Mouse (Mus musculus): ENCODE results near the gene Hic2. TPM values are rescaled to one million over a fixed set of nuclear protein-coding genes. Genes with fewer than 3 reads are reported as not detected.

Gene Hic2
- 9.1 and 9.3 TPM in 2 replicates for polyA plus RNA-seq (2015; fragmentation: Nextera tagmentation; extraction: Ambion mirVana)

GRCm38 (mm10) chr16:17232794-17233701 is at the start of gene Hic2:
Gene Hic2 (plus strand): TSS chr16:17233572.
- WGBS = 1% methylated on average over 55 of the region's 59 CpGs
- Histone ChIP-seq H3K36me3 (no peaks in the 10 kb centered on the region), H3K9me3 (peaks cover 7% of the 10 kb centered on the region; the same call in 1 of the 2 replicates)

GRCm38 (mm10) chr16:17185475-17185874 is 47.9 kb upstream of the Hic2 start:
- H3K4me2 ChIP-seq (replicated peaks) = no peak overlapping the region
- H3K9me3 ChIP-seq = no peaks in the 10 kb centered on the region
- H3K27me3 ChIP-seq = no peaks in the 10 kb centered on the region
- H3K9ac ChIP-seq = no peak overlapping the region
- H3K36me3 ChIP-seq = peaks cover 34% of the 10 kb centered on the region
- ATAC-seq (ENCODE audit: low FRiP score, low read depth) = no peak
- no peak overlapping the region for H3K4me3 ChIP-seq
- H3K27ac ChIP-seq = no peak overlapping the region
- H3K4me1 ChIP-seq = no peaks in the 10 kb centered on the region

More at GRCm38 (mm10) chr16:17232794-17233701, at the start of gene Hic2:
- peak within 1 kb of the TSS; percentile 87 for H3K4me3 ChIP-seq
- ATAC-seq (ENCODE audit: low FRiP score, low read depth) = peak; percentile 98
- H3K4me1 ChIP-seq = peaks cover 40% of the 10 kb centered on the region
- H3K9ac ChIP-seq = peak within 1 kb of the TSS; percentile 93
- peak within 1 kb of the TSS; percentile 95 for H3K4me2 ChIP-seq (replicated peaks)
- no peaks in the 10 kb centered on the region for H3K27me3 ChIP-seq
- peak within 1 kb of the TSS; percentile 86 for H3K27ac ChIP-seq

DNA sequence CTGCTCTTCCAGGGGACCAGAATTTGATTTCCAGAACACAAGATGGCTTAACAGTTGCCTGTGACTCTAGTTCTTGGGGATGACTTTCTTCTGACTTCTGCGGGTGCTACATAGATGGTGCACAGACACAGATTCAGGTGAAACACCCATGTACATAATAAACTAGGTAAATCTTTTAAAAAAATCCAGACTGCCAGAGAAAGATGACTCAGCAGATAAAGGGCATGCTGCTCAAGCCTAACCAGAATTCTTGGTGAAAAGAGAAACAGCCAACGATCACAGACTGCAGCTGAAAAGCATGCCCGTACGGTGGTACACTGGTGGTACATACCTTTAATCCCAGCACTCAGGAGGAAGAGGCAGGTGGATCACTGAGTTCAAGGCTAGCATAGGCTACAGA is 39.5 kb upstream of the Hic2 start:
- Histone ChIP-seq H3K27ac (no peak overlapping the region), H3K27me3 (no peaks in the 10 kb centered on the region), H3K4me3 (no peak overlapping the region), H3K4me1 (no peaks in the 10 kb centered on the region; the same call in 1 of the 2 replicates), H3K9me3 (no peaks in the 10 kb centered on the region), H3K9ac (no peak overlapping the region), H3K36me3 (peaks cover 22% of the 10 kb centered on the region), H3K4me2 (replicated peaks) (no peak overlapping the region)
- ATAC-seq (ENCODE audit: low FRiP score, low read depth) = no peak
- 95% methylated on average over 4 of the region's 4 CpGs for WGBS

- 0 out of 2 replicates have a peak, but pooled peaks cover 2% of the 10 kb centered on the region for H3K9me3 ChIP-seq
- no peak for ATAC-seq (ENCODE audit: low FRiP score, low read depth)
- no peaks in the 10 kb centered on the region for H3K27me3 ChIP-seq
- peak overlapping the region; percentile 98 for H3K4me3 ChIP-seq
- peak overlapping the region; percentile 100 for H3K9ac ChIP-seq
- peaks cover 13% of the 10 kb centered on the region for H3K4me1 ChIP-seq
- H3K36me3 ChIP-seq = peaks cover 2% of the 10 kb centered on the region; the same call in 1 of the 2 replicates
- 5% methylated on average over 24 of the region's 24 CpGs for WGBS
- peak overlapping the region; percentile 86 for H3K4me2 ChIP-seq (replicated peaks)
- peak overlapping the region; percentile 76; the same call in 1 of the 2 replicates for H3K27ac ChIP-seq
Observed at GRCm38 (mm10) chr16:17200121-17200952, 33.0 kb upstream of the Hic2 start.

GRCm38 (mm10) chr16:17200953-17201707 is 32.2 kb upstream of the Hic2 start:
- peak overlapping the region; percentile 86 for H3K4me2 ChIP-seq (replicated peaks)
- H3K4me3 ChIP-seq = peak overlapping the region; percentile 98
- H3K27me3 ChIP-seq = peaks cover 3% of the 10 kb centered on the region
- H3K36me3 ChIP-seq = no peaks in the 10 kb centered on the region; the same call in 1 of the 2 replicates
- ATAC-seq (ENCODE audit: low FRiP score, low read depth) = peak; percentile 89
- WGBS = under 1% methylated on average over 72 of the region's 72 CpGs
- peak overlapping the region; percentile 76 for H3K27ac ChIP-seq
- H3K9ac ChIP-seq = peak overlapping the region; percentile 100
- H3K9me3 ChIP-seq = 0 out of 2 replicates have a peak, but pooled peaks cover 2% of the 10 kb centered on the region
- H3K4me1 ChIP-seq = peaks cover 13% of the 10 kb centered on the region

DNA sequence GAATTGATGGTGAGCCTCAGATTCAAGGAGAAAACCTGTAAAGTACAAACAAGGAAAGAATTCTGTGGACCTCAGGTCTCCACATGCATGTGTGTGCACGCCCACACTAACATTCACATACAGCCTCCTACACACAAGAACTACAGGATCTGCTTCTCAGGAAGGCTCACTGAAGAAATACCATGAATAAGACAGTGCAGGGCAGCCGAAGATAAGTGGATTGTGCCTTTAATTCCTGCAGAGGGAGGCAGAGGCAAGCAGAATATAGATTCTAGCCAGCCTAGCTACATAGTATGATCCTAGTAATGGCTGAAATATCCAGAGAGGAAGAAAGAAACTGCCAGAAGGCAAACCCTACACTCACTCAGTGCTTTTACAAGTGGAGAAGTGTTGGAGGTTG is 31.4 kb upstream of the Hic2 start:
- H3K4me3 ChIP-seq = no peak overlapping the region
- no peak overlapping the region for H3K9ac ChIP-seq
- H3K27me3 ChIP-seq = peaks cover 9% of the 10 kb centered on the region
- H3K4me1 ChIP-seq = peaks cover 13% of the 10 kb centered on the region
- 0 out of 2 replicates have a peak, but pooled peaks cover 2% of the 10 kb centered on the region for H3K9me3 ChIP-seq
- H3K4me2 ChIP-seq (replicated peaks) = 0 out of 2 replicates have a peak overlapping the region, but pooled peaks have one; percentile 86
- WGBS = 64% methylated on average over 2 of the region's 2 CpGs
- H3K36me3 ChIP-seq = no peaks in the 10 kb centered on the region; the same call in 1 of the 2 replicates
- ATAC-seq (ENCODE audit: low FRiP score, low read depth) = peak; percentile 60
- H3K27ac ChIP-seq = 0 out of 2 replicates have a peak overlapping the region, but pooled peaks have one; percentile 2

- WGBS = 91% methylated on average over 1 of the region's 1 CpGs
- H3K4me3 ChIP-seq = peak within 1 kb of the TSS; percentile 98
- 0 out of 2 replicates have a peak, but pooled peaks cover 2% of the 10 kb centered on the region for H3K9me3 ChIP-seq
- 0 out of 2 replicates have a peak within 1 kb of the TSS, but pooled peaks have one; percentile 2 for H3K27ac ChIP-seq
- ATAC-seq (ENCODE audit: low FRiP score, low read depth) = no peak
- H3K27me3 ChIP-seq = peaks cover 11% of the 10 kb centered on the region
- peaks cover 13% of the 10 kb centered on the region for H3K4me1 ChIP-seq
- peak within 1 kb of the TSS; percentile 86 for H3K4me2 ChIP-seq (replicated peaks)
- no peaks in the 10 kb centered on the region; the same call in 1 of the 2 replicates for H3K36me3 ChIP-seq
- no peak within 1 kb of the TSS; the same call in 1 of the 2 replicates for H3K9ac ChIP-seq
Observed at GRCm38 (mm10) chr16:17202549-17202948, 30.8 kb upstream of the Hic2 start, which contains the start of gene Ube2l3. Gene Ube2l3 (minus strand): TSS chr16:17202649.

DNA sequence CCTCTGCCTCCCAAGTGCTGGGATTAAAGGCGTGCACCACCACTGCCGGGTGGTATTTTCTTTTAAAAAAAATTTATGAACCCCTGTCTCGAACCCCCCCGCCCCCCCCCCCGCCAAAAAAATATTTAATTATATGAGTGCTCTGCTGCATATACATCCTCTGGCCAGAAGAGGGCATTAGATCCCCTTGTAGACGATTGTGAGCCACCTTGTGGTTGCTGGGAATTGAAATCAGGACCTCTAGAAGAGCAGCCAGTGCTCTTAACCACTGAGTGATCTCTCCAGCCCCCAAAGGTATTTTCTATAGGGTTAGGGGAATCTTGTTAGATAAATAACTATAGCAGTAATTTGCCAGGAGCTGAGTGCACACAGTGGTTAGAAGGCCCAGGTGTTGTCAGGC is 28.4 kb upstream of the Hic2 start:
- Histone ChIP-seq H3K36me3 (no peaks in the 10 kb centered on the region), H3K4me3 (no peak overlapping the region), H3K27ac (no peak overlapping the region), H3K4me1 (peaks cover 17% of the 10 kb centered on the region), H3K4me2 (replicated peaks) (no peak overlapping the region), H3K9me3 (0 out of 2 replicates have a peak, but pooled peaks cover 2% of the 10 kb centered on the region), H3K9ac (no peak overlapping the region), H3K27me3 (peaks cover 23% of the 10 kb centered on the region)
- ATAC-seq (ENCODE audit: low FRiP score, low read depth) = no peak
- 2% methylated on average over 6 of the region's 6 CpGs for WGBS

- ATAC-seq (ENCODE audit: low FRiP score, low read depth) = peak; percentile 85
- WGBS = under 1% methylated on average over 85 of the region's 85 CpGs
- Histone ChIP-seq H3K27ac (peak within 1 kb of the TSS; percentile 10; the same call in 1 of the 2 replicates), H3K9ac (peak within 1 kb of the TSS; percentile 66), H3K4me3 (peak within 1 kb of the TSS; percentile 64), H3K9me3 (0 out of 2 replicates have a peak, but pooled peaks cover 2% of the 10 kb centered on the region), H3K4me1 (peaks cover 20% of the 10 kb centered on the region), H3K27me3 (peaks cover 46% of the 10 kb centered on the region), H3K4me2 (replicated peaks) (peak within 1 kb of the TSS; percentile 99), H3K36me3 (no peaks in the 10 kb centered on the region)
Observed at GRCm38 (mm10) chr16:17208389-17209361, 24.7 kb upstream of the Hic2 start, which contains the start of gene Rimbp3. Gene Rimbp3 (plus strand): TSS chr16:17208603.

DNA sequence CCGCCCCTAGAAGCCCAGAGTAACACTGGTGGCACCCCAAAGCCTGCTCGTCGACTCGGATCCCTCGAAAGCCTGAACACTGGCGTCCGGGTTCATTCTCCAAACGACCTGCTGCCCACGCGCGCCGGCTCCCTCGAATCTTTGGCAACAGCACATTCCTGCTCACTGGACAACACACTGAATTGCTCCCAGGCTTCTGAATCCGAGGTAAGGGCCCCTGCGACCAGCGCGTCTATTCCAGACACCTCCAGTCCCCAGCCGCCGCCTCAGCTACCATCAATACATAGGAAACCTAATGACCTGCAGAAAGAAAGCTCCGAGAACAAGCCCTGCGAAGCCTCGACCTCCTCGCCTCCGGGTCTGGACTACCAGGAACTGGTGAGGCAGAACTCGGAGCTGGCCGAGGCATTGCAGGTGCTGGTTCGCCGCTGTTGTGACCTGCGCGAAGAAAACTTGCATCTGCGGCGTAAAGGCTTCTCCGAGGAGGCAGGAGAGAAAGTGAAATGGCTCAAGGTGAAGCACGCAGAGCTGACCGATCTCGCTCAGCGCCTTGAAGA is 23.9 kb upstream of the Hic2 start:
- H3K4me1 ChIP-seq = peaks cover 20% of the 10 kb centered on the region
- peak overlapping the region; percentile 64 for H3K4me3 ChIP-seq
- H3K9ac ChIP-seq = peak overlapping the region; percentile 66; the same call in 1 of the 2 replicates
- H3K9me3 ChIP-seq = 0 out of 2 replicates have a peak, but pooled peaks cover 2% of the 10 kb centered on the region
- H3K4me2 ChIP-seq (replicated peaks) = peak overlapping the region; percentile 99
- ATAC-seq (ENCODE audit: low FRiP score, low read depth) = peak; percentile 3; the same call in 1 of the 2 replicates
- peaks cover 46% of the 10 kb centered on the region for H3K27me3 ChIP-seq
- H3K36me3 ChIP-seq = no peaks in the 10 kb centered on the region
- no peak overlapping the region for H3K27ac ChIP-seq
- 2% methylated on average over 37 of the region's 37 CpGs for WGBS
